Mouse (Mus musculus): Measurements from ENCODE around the gene Rgs7.

DNA sequence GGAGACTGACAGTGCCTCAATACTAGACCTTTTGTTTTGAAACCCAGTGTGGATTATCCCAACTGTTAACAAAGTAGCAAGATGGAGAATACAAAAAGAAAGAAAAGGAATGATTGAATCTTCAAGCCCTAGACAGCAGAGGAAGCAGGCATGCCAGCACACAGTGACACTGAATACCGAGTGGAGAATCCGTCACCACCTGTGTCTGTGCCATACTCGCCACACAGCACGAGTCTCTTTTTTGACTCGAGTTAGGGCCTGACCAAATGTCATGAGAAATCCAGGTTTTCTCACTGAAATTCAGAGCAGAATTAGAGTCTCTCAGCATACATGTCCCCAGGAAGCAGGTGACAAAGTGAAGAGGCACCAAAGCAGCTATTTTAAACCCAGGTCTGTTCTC is 250.2 kb downstream of the Rgs7 start:
- TF ChIP-seq CTCF (IDR thresholded peaks at IDR 0.05; ENCODE audit: control insufficient read depth, insufficient read depth, insufficient read length) (no peak), MYOG (IDR thresholded peaks at IDR 0.05; ENCODE audit: control insufficient read depth, extremely low read depth, insufficient read length) (no peak), MAX (IDR thresholded peaks at IDR 0.05) (no peak), USF1 (IDR thresholded peaks at IDR 0.05; ENCODE audit: low read depth) (no peak), MYOD1 (IDR thresholded peaks at IDR 0.05; ENCODE audit: control insufficient read depth, insufficient read length, low read depth) (no peak)

Measured in C2C12 (cell line).